Comparison of ENCODE assay signal across 19 mouse cellular contexts in the genomic region with DNA sequence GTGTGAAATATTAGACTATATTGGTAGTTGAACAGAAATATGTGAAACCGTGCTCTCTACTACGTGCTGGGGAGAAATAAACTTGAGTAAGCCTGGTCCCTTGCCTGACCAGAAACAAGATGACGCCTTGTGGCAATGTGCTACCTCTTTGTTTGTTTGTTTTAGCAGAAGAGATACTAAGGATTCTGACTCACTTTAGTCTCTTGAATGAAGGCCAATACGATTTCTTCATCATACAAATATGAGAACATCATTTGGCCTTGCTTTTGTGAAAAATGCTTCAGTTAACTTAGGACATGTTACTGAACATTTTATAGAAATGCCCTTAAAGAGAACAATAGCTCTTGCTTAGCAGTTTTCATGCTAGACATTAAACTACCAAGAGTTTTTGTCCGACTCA.
"Had no signal": no experiment of that assay in that cellular context is flagged by ENCODE, and none has a peak within 500 bp of the region (broad histone marks: within the 10 kb centered on the region; RNA-seq: fewer than 3 reads in every experiment).

No protein-coding gene starts in this region.

- H3K27ac ChIP-seq: lung, embryonic 15.5 days; midbrain, embryonic 10.5 days; midbrain, embryonic 12.5 days; neural tube, embryonic 13.5 days; neural tube, embryonic 15.5 days had no signal

- H3K4me2 ChIP-seq: lung, embryonic 15.5 days; midbrain, embryonic 12.5 days; neural tube, embryonic 13.5 days; neural tube, embryonic 15.5 days had no signal

- H3K4me1 ChIP-seq: lung, embryonic 15.5 days; midbrain, embryonic 10.5 days; midbrain, embryonic 12.5 days; neural tube, embryonic 13.5 days; neural tube, embryonic 15.5 days had no signal

- DNase-seq: lung, adult 2 months; lung, postnatal 10 days; lung, postnatal 4 days; midbrain, embryonic 14.5 days; retina, postnatal 1 day; right cerebral cortex, adult 18-20 months; right cerebral cortex, postnatal 25 days; right cerebral cortex, postnatal 4 days; spleen, adult 18-20 months; thymus, adult 18-20 months; thymus, postnatal 14 days; thymus, postnatal 36 days had no signal

- H3K36me3 ChIP-seq: lung, embryonic 15.5 days; midbrain, embryonic 10.5 days; midbrain, embryonic 12.5 days; neural tube, embryonic 13.5 days; neural tube, embryonic 15.5 days had no signal

- H3K27me3 ChIP-seq: lung, embryonic 15.5 days; midbrain, embryonic 12.5 days; neural tube, embryonic 13.5 days; neural tube, embryonic 15.5 days had no signal

- H3K9ac ChIP-seq: lung, embryonic 15.5 days; midbrain, embryonic 12.5 days; neural tube, embryonic 13.5 days; neural tube, embryonic 15.5 days had no signal

- H3K4me3 ChIP-seq: lung, embryonic 15.5 days; midbrain, embryonic 10.5 days; midbrain, embryonic 12.5 days; myocyte; neural tube, embryonic 13.5 days; neural tube, embryonic 15.5 days had no signal

- ATAC-seq: midbrain, embryonic 16.5 days had no signal

- H3K9me3 ChIP-seq: lung, embryonic 15.5 days; midbrain, embryonic 10.5 days; midbrain, embryonic 12.5 days; neural tube, embryonic 13.5 days; neural tube, embryonic 15.5 days had no signal
